Mouse (Mus musculus) embryonic fibroblast, embryonic 13.5 days (primary cell): ENCODE data around the gene Zscan5b.

Experiments
- CTCF ChIP-seq: IDR thresholded peaks from 2 replicates; pipeline ENCODE4 v1.5.1; 2011; ENCODE audit warnings: mild to moderate bottlenecking, control low read depth, low read length, moderate library complexity, borderline replicate concordance; ENCODE audit not compliant: insufficient read depth
- POLR2A ChIP-seq: IDR thresholded peaks from 2 replicates; pipeline ENCODE4 v1.6.1; 2011; ENCODE audit warnings: low read depth, mild to moderate bottlenecking, control low read depth, low read length, moderate library complexity

DNA sequence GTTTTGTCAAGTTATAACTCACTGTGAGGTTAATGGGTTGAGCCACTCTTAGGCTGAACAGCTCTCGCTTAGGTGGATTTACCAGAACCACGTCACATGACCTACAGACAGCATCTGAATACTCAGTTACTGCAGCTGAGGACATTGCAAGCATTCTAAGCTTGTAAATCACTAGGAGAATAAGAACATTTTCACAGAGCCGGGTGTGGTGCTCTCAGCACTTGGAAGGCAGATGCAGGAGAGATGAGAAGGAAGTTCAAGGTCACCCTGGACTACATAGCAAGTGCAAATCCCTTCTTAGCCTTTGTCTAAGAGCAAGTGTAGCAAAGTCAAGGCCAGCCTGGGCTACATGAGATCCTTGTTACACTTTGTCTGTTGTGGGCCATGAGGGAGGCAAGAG, 17.9 kb upstream of the Zscan5b start:
- no peak for TF ChIP-seq CTCF
- no peak for TF ChIP-seq POLR2A
